Mouse (Mus musculus) hindbrain, postnatal 0 days (tissue): Measurements from ENCODE around the gene Il27ra. TPM values are rescaled to one million over a fixed set of nuclear protein-coding genes. Genes with fewer than 3 reads are reported as not detected.

Experiments used
- ATAC-seq: fragments of 200-750 bp; cut with Nextera tagmentation; 2 replicates; pipeline ENCODE4 v1.8.0; 2017; ENCODE audit warnings: mild to moderate bottlenecking, moderate TSS enrichment, moderate library complexity
- DNase-seq: peaks from one replicate; pipeline ENCODE4 v3.0.0-alpha.2; 2015; ENCODE audit warnings: low spot score
- H3K27ac ChIP-seq: fragments of 300-500 bp; sonication (generic); 2 replicates; pipeline ENCODE4 v1.5.1; 2014; ENCODE audit warnings: mild to moderate bottlenecking
- H3K27me3 ChIP-seq: fragments of 300-500 bp; sonication (generic); 2 replicates; pipeline ENCODE4 v1.6.1; 2014; ENCODE audit warnings: low read length, mixed read lengths; ENCODE audit not compliant: insufficient read depth
- H3K36me3 ChIP-seq: fragments of 300-500 bp; sonication (generic); 2 replicates; pipeline ENCODE4 v1.6.1; 2014; ENCODE audit warnings: low read length, mixed read lengths; ENCODE audit not compliant: insufficient read depth
- H3K4me1 ChIP-seq: fragments of 300-500 bp; sonication (generic); 2 replicates; pipeline ENCODE4 v1.6.1; 2014; ENCODE audit warnings: antibody characterized with exemption, low read length, mixed read lengths; ENCODE audit not compliant: insufficient read depth
- H3K4me2 ChIP-seq: fragments of 300-500 bp; sonication (generic); 2 replicates; pipeline ENCODE4 v1.6.1; 2014; ENCODE audit warnings: low read depth, mild to moderate bottlenecking, low read length, moderate library complexity, mixed read lengths
- H3K4me3 ChIP-seq: fragments of 300-500 bp; sonication (generic); 2 replicates; pipeline ENCODE4 v1.5.1; 2014; ENCODE audit warnings: low read length
- H3K9ac ChIP-seq: fragments of 300-500 bp; sonication (generic); replicated peaks from 2 replicates; pipeline ENCODE4 v1.6.1; 2014; ENCODE audit warnings: mild to moderate bottlenecking, low read length, moderate library complexity, mixed read lengths
- H3K9me3 ChIP-seq: fragments of 300-500 bp; sonication (generic); 2 replicates; pipeline ENCODE4 v1.6.1; 2016; ENCODE audit warnings: low read length, mixed read lengths
- CTCF ChIP-seq: IDR thresholded peaks from 2 replicates; pipeline ENCODE4 v1.5.1; 2016; ENCODE audit warnings: antibody characterized with exemption, control low read depth, low read depth
- WGBS: fragments of 180-500 bp; shearing (Covaris S2); extraction: QIAGEN DNeasy Blood & Tissue Kit; methylation state at CpG from one replicate; pipeline ENCODE4 v1.1.7; 2014; 5-methylcytosine and 5-hydroxymethylcytosine counted together
- polyA plus RNA-seq: library from polyadenylated mRNA; unstranded; fragments of >200 nt; fragmentation: Nextera tagmentation; extraction: Ambion mirVana; gene quantifications from 2 replicates; pipeline ENCODE4 v1.2.1, GENCODE M21; 2015
- total RNA-seq: library from RNA; depleted of rRNA; stranded (reverse); fragments of >200 nt; gene quantifications from 2 replicates; pipeline ENCODE4 v1.2.3, GENCODE M21; 2014

Gene Il27ra
- total and polyA plus RNA-seq, 2 experiments from 2014 or later, result 0.29 to 0.47 TPM

- Histone ChIP-seq H3K4me2 (peak overlapping the region; percentile 63), H3K9ac (no peak overlapping the region)
Measured at GRCm38 (mm10) chr8:84042948-84043342, 556 bp upstream of the Il27ra start.

DNA sequence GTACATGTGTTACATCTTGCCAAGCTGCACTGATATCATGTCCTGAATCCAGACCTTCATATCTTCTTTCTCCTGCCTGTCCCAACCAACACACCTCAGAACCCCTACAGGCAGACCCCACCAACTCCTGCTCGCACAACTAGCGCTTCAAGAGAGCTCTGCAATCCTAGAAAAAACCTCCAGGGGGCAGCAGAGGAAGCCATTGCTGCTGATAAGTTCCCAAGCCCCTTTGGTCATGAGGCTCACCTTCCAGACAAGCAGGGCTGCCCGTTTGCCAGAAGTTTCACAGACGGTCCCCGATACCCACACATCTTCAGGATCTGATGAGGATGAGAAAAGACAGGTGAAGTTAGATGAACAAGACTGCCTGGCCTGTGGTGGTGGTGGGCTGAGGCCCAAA is 3.3 kb downstream of the Il27ra start:
- Histone ChIP-seq H3K27me3 (peaks cover 16% of the 10 kb centered on the region), H3K4me2 (no peak overlapping the region), H3K9me3 (no peaks in the 10 kb centered on the region), H3K27ac (no peak overlapping the region), H3K9ac (no peak overlapping the region), H3K4me3 (no peak overlapping the region), H3K4me1 (peaks cover 7% of the 10 kb centered on the region; the same call in 1 of the 2 replicates), H3K36me3 (no peaks in the 10 kb centered on the region)
- TF ChIP-seq CTCF, result peak; percentile 90
- peak; percentile 89 for DNase-seq
- 3% methylated on average over 5 of the region's 5 CpGs for WGBS
- peak; percentile 41; the same call in 1 of the 2 replicates for ATAC-seq

More at GRCm38 (mm10) chr8:84042948-84043342, 556 bp upstream of the Il27ra start:
- no peak for TF ChIP-seq CTCF
- Histone ChIP-seq H3K4me3 (no peak overlapping the region), H3K9me3 (no peaks in the 10 kb centered on the region), H3K27ac (no peak overlapping the region), H3K27me3 (peaks cover 30% of the 10 kb centered on the region), H3K36me3 (no peaks in the 10 kb centered on the region), H3K4me1 (peaks cover 7% of the 10 kb centered on the region; the same call in 1 of the 2 replicates)
- 24% methylated on average over 12 of the region's 12 CpGs for WGBS
- ATAC-seq (peak; percentile 1; the same call in 1 of the 2 replicates), DNase-seq (peak; percentile 37)

GRCm38 (mm10) chr8:84038015-84038414 is 4.4 kb downstream of the Il27ra start:
- ATAC-seq, result no peak
- TF ChIP-seq CTCF, result no peak
- WGBS, result 71% methylated on average over 5 of the region's 5 CpGs

GRCm38 (mm10) chr8:84032777-84033176 is 9.6 kb downstream of the Il27ra start:
- WGBS, result 84% methylated on average over 4 of the region's 4 CpGs

More at GRCm38 (mm10) chr8:84038015-84038414, 4.4 kb downstream of the Il27ra start:
- Histone ChIP-seq H3K4me2 (no peak overlapping the region), H3K4me3 (no peak overlapping the region), H3K9ac (no peak overlapping the region), H3K36me3 (no peaks in the 10 kb centered on the region), H3K27ac (no peak overlapping the region), H3K9me3 (no peaks in the 10 kb centered on the region), H3K27me3 (peaks cover 6% of the 10 kb centered on the region; the same call in 1 of the 2 replicates), H3K4me1 (peaks cover 7% of the 10 kb centered on the region; the same call in 1 of the 2 replicates)
- DNase-seq, result no peak

DNA sequence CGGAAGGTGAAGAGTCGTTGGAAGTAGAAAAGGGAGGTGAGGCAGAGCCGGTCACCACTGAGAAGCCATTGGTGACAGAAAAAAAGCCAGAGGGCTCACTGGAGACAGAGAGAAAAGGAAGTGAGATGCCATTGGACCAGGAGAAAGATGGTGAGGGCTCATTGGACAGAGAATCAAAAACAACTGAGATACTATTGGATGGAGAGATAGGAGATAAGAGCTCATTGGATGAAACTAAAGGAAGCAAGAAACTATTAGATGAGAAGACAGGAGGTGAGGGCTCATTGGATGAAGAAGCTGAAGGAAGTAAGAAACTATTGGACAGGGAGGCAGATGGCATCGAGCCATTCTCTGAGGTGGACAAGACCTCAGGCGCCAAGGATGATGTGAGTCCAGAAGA is 13.1 kb downstream of the Il27ra start:
- Histone ChIP-seq H3K27ac (no peak overlapping the region), H3K36me3 (no peaks in the 10 kb centered on the region), H3K9ac (no peak overlapping the region), H3K27me3 (no peaks in the 10 kb centered on the region), H3K4me1 (peaks cover 7% of the 10 kb centered on the region; the same call in 1 of the 2 replicates), H3K9me3 (no peaks in the 10 kb centered on the region), H3K4me3 (no peak overlapping the region), H3K4me2 (no peak overlapping the region)
- WGBS, result 90% methylated on average over 5 of the region's 5 CpGs
- TF ChIP-seq CTCF, result no peak
- ATAC-seq (no peak), DNase-seq (no peak)

More at GRCm38 (mm10) chr8:84032777-84033176, 9.6 kb downstream of the Il27ra start:
- H3K4me1 ChIP-seq, result no peaks in the 10 kb centered on the region
- no peak overlapping the region for H3K4me3 ChIP-seq
- no peaks in the 10 kb centered on the region for H3K27me3 ChIP-seq
- no peaks in the 10 kb centered on the region for H3K9me3 ChIP-seq
- DNase-seq (no peak), ATAC-seq (no peak)
- H3K27ac ChIP-seq, result no peak overlapping the region
- H3K4me2 ChIP-seq, result no peak overlapping the region
- H3K36me3 ChIP-seq, result no peaks in the 10 kb centered on the region
- no peak overlapping the region for H3K9ac ChIP-seq
- no peak for TF ChIP-seq CTCF

- TF ChIP-seq CTCF, result no peak
- 14% methylated on average over 10 of the region's 10 CpGs for WGBS
- H3K36me3 ChIP-seq, result no peaks in the 10 kb centered on the region
- H3K4me2 ChIP-seq, result no peak overlapping the region
- H3K9me3 ChIP-seq, result no peaks in the 10 kb centered on the region
- H3K4me3 ChIP-seq, result no peak overlapping the region
- no peaks in the 10 kb centered on the region for H3K27me3 ChIP-seq
- ATAC-seq (no peak), DNase-seq (no peak)
- peaks cover 7% of the 10 kb centered on the region; the same call in 1 of the 2 replicates for H3K4me1 ChIP-seq
- H3K9ac ChIP-seq, result no peak overlapping the region
- H3K27ac ChIP-seq, result no peak overlapping the region
Measured at GRCm38 (mm10) chr8:84027449-84027848, 14.9 kb downstream of the Il27ra start.

- peak overlapping the region; percentile 48 for H3K4me3 ChIP-seq
- H3K4me1 ChIP-seq, result peaks cover 7% of the 10 kb centered on the region; the same call in 1 of the 2 replicates
- no peak overlapping the region for H3K27ac ChIP-seq
- H3K27me3 ChIP-seq, result no peaks in the 10 kb centered on the region
- peak overlapping the region; percentile 72 for H3K4me2 ChIP-seq
- ATAC-seq (peak; percentile 65; the same call in 1 of the 2 replicates), DNase-seq (peak; percentile 63)
- no peaks in the 10 kb centered on the region for H3K36me3 ChIP-seq
- TF ChIP-seq CTCF, result no peak
- H3K9me3 ChIP-seq, result no peaks in the 10 kb centered on the region
- WGBS, result under 1% methylated on average over 41 of the region's 41 CpGs
- H3K9ac ChIP-seq, result peak overlapping the region; percentile 49
Measured at GRCm38 (mm10) chr8:84025863-84026262, 16.5 kb downstream of the Il27ra start.
